Mouse (Mus musculus) right cerebral cortex, adult 2 months (tissue): ENCODE data around the gene Eml2.

Experiments used
- DNase-seq, 2 experiments: peaks; one replicate each; pipeline ENCODE4 v3.0.0; 2021 to 2022; ENCODE audit warnings: low spot score in 2 of 2

The Eml2 gene

GRCm38 (mm10) chr7:19162928-19163327 lies 13.3 kb upstream of the Eml2 start:
- no peak for DNase-seq

- no peak for DNase-seq
Measured at GRCm38 (mm10) chr7:19163752-19164151, 12.5 kb upstream of the Eml2 start.

GRCm38 (mm10) chr7:19164189-19164588 lies 12.0 kb upstream of the Eml2 start:
- DNase-seq, result no peak

GRCm38 (mm10) chr7:19164978-19165377 lies 11.2 kb upstream of the Eml2 start:
- DNase-seq, result no peak

GRCm38 (mm10) chr7:19165656-19166423 lies 10.4 kb upstream of the Eml2 start, which contains the start of gene Gipr:
Gene Gipr, minus strand, starts transcription at chr7:19166127.
- DNase-seq, result no peak

GRCm38 (mm10) chr7:19166990-19167389 lies 9.2 kb upstream of the Eml2 start:
- DNase-seq, result no peak

- no peak for DNase-seq
Measured at GRCm38 (mm10) chr7:19169506-19169905, 6.7 kb upstream of the Eml2 start.

GRCm38 (mm10) chr7:19170142-19170541 lies 6.1 kb upstream of the Eml2 start:
- DNase-seq, result peak in 1 of 2 experiments; percentile 64

GRCm38 (mm10) chr7:19171831-19172230 lies 4.4 kb upstream of the Eml2 start:
- no peak for DNase-seq

- DNase-seq, result peak; percentile 86
Measured at GRCm38 (mm10) chr7:19172874-19173273, 3.3 kb upstream of the Eml2 start.

- no peak for DNase-seq
Measured at GRCm38 (mm10) chr7:19176516-19176947, 311 bp downstream of the Eml2 start.

- no peak for DNase-seq
Measured at GRCm38 (mm10) chr7:19177216-19177615, 995 bp downstream of the Eml2 start.

- peak in 1 of 2 experiments; percentile 52 for DNase-seq
Measured at GRCm38 (mm10) chr7:19178035-19178434, 1.8 kb downstream of the Eml2 start.

GRCm38 (mm10) chr7:19178443-19179092 lies 2.3 kb downstream of the Eml2 start:
- DNase-seq, result peak; percentile 90 to 92

- DNase-seq, result peak in 1 of 2 experiments; percentile 64
Measured at GRCm38 (mm10) chr7:19179173-19179572, 3.0 kb downstream of the Eml2 start.

- DNase-seq, result no peak
Measured at GRCm38 (mm10) chr7:19179936-19180335, 3.7 kb downstream of the Eml2 start.

- DNase-seq, result no peak
Measured at GRCm38 (mm10) chr7:19180862-19181429, 4.7 kb downstream of the Eml2 start.

GRCm38 (mm10) chr7:19184250-19184649 lies 8.0 kb downstream of the Eml2 start:
- DNase-seq, result no peak

- DNase-seq, result no peak
Measured at GRCm38 (mm10) chr7:19184758-19185157, 8.5 kb downstream of the Eml2 start.

- DNase-seq, result no peak
Measured at GRCm38 (mm10) chr7:19194676-19195075, 18.5 kb downstream of the Eml2 start.

- peak in 1 of 2 experiments; percentile 60 for DNase-seq
Measured at GRCm38 (mm10) chr7:19196676-19197075, 20.5 kb downstream of the Eml2 start.

GRCm38 (mm10) chr7:19197985-19198384 lies 21.8 kb downstream of the Eml2 start:
- DNase-seq, result no peak

- DNase-seq, result no peak
Measured at GRCm38 (mm10) chr7:19201660-19202059, 25.4 kb downstream of the Eml2 start.
